Mouse (Mus musculus) heart, postnatal 36 days (tissue): ENCODE data around the gene Nrl. TPM values are rescaled to one million over a fixed set of nuclear protein-coding genes. Genes with fewer than 3 reads are reported as not detected.

Source experiments
- DNase-seq, 2 experiments: peaks; one replicate each; pipeline ENCODE4 v3.0.0; 2021 to 2022
- intact Hi-C: fragments of 180-260 bp; cut with DNase I; formaldehyde crosslinking; loops from one replicate; pipeline ENCODE4 v1.15.1; 2025
- total RNA-seq, 2 experiments: library from RNA; stranded (reverse); gene quantifications; 2 replicates each; pipeline ENCODE4 v1.2.3; 2021

The Nrl gene
- not detected for total RNA-seq

DNA sequence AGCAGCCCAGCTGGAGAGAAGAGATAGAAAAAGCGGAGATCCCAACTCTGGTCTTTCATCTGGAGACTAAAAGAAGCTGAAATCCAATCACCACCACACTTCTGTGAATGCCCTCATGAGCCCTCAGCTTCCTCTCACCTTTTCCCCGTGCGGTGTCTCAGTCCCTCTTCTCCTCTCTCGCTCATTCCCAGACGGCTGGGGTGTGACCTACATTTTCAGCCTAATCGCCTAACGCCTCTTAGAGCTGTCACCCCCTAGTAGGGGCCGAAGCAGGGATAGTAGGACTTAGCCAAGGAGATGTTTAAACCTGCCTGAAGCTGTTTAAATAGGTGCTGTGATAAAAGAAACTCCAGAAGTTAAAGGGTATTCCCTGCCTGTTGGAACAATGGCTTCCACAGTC is at the start of gene Nrl:
TSS of gene Nrl (minus strand) at position 197 of the 400 bp plus-strand sequence.
- intact Hi-C loops, result no loop called here
- DNase-seq, result no peak

DNA sequence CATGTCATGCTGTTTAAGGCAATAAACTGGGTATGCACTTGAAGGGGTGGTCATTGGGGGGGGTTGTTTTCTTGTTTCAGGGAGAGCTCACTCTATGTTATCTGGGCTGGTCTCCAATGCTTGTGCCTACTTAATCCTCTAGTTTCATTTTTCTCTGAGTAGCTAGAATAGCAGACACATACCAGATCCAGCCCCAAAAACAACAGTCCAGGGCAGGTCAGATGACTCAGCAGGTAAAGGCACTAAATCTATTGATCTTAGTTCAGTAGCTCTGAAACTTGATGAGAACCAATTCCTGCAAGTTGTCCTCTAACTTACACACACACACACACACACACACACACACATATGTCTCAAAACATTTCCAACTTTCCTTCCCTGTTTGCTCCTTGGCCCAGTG is 47.0 kb upstream of the Nrl start:
- intact Hi-C loops, result no loop called here
- DNase-seq, result no peak

DNA sequence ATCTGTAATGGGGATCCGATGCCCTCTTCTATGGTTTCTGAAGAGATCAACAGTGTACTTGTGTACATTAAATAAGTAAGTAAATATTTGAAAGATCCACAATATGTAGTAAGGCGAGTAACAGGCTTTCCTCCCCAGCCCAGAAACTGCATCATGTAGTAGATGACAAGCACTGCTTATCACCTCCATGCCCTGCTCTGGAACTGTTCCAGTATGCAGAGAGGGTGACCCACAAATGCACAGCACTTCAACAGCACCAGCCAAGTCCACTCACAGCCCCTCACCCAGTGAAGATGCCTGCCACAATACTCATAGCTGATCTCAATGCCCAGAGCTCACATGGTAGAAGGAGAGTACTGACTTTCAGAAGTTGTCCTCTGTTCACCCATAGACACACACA is 45.8 kb upstream of the Nrl start:
- DNase-seq, result no peak

DNA sequence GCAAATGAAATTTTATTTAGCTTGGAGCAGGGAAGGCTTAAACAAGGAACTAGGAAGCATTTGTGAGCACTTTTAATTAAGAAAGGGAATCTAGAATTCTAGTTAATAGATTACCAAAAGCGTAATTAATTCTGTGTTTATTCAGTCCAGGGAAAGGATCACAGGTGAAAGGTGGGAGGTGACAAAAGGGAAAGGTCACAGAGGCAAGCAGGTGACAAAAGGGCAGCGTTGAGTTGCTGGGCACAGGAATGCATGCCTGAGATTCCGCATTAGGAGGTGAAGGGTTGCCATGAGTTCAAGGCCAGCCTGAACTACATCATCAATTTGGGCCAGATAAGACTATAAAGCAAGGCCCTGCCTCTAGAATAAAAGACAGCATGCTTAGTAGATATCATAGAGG is 42.7 kb upstream of the Nrl start:
- intact Hi-C loops, result no loop called here

More for the DNA sequence above, 45.8 kb upstream of the Nrl start:
- intact Hi-C loops, result no loop called here

DNA sequence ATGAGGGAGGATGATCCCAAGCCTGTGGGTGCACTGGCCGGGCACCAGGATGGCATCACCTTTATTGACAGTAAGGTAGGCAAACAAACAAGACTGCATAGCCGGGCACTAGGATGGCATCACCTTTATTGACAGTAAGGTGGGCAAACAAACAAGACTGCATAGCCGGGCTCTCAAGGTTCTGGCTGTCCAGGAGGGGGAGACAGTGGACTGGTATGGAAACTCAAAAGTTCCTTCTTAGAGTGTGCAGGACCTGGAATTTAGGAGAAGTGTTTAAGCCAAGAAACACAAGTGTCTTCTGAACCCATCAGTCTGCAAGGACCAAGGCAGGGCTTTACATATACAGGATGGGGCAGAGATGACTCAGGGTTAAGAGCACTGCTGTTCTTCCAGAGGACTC is 41.0 kb upstream of the Nrl start:
- intact Hi-C loops, result no loop called here
- DNase-seq, result no peak

More for the DNA sequence above, 42.7 kb upstream of the Nrl start:
- no peak for DNase-seq

DNA sequence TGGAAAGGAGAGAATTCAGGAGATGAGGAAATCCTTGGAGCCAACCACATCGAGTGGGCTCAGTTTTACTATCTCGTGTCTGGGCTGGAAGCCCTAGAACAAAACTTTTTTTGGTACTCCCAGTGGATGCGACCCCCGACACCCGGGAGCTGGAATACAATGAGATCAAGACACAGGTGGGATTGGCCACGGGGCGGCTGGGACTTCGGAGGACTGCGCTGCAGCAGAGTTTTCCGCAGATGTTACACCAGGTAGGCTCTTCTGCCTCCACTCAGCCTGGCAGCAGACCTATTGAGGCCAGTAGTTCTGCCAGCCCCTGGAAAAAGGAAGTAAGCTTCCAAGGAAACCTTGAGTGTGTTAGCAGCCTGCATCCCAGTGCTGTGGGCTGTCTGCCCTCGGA is 38.5 kb upstream of the Nrl start:
- intact Hi-C loops, result no loop called here

DNA sequence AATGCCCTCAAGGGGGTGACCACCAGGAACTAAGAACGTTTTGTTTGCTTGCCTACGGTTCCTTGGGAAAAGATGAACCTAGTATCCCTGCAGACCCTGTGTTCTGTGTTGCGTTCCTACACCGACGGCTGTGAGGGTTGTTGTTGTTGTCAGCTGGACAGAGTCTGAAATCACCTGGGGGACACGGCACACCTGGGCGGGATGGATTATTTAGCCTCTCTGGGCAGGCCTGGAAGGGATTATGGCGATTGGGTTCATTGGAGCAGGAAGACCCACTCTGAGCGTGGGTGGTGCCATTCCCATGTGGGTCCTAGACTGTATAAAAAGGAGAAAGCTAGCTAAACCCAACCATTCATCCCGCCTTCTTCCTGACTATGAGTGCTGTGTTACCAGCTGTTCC is 37.1 kb upstream of the Nrl start:
- DNase-seq, result no peak
- intact Hi-C loops, result no loop called here

More for the DNA sequence above, 38.5 kb upstream of the Nrl start:
- no peak for DNase-seq

DNA sequence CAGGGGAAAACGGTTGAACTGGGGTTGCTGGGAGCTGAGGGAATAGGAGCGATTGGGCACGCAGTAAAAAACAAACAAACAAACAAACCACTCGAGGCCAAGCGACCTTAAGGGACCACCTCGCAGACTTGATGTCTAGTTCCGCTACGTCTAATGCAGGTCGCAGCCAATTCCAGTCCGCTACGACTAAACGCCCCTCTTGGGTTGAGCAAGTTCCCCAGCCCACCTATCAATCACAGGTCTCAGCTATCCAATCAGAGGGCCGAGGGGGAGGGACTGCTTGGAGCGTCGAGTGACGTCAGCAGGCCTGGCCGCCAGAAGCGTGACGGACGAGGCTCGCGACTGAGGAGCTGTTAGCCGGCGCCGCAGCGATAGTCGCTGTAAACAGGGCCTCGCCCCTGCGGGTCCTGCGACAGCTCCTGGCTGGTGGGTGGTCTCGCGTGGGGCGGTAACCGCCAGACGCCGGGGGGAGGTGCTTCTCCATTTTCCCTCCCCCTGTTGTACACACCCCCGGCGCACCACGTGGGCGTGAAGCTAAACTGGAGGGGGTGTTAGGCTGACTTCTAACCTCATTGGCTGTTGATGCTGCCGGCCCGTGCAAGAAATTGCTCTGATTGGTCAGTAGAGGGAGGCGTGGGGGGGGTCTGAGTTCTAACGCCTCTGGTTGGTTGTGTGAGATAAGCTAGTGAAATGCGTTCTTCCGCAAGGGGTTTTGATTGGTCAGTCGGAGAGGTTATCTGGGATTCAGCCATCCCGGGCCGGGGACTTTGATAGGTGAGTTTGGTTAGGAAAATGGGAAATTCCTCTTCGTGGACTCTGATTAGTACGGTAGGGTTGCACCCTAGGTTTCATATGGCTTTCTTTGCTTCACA is 35.7 kb upstream of the Nrl start, which contains the start of gene A730061H03Rik:
TSS of gene A730061H03Rik (minus strand) at position 205 of the 872 bp plus-strand sequence.
- DNase-seq, result peak; percentile 96 to 98
- intact Hi-C loops, result no loop called here

DNA sequence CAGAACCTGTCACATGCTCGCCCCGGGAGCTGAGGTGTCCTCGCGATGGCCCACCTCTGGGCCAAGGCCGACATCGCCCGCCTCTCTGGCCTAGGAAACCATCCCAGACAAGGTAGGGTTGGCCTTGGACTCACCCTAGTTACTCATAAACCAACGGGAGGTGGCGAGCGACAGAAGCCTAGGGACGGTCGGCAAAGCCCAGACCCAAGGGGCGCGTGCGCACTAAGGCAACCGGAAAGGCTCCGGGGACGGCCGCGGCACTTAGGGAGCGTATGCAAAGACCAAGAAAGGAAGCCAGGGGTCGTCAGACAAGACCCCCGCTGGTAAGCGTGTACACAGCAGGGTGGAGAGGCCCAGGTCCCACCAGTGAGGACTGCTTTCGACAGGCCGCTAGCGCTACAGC is 35.0 kb upstream of the Nrl start, which contains the start of gene Dcaf11:
TSS of gene Dcaf11 (plus strand) at position 208 of the 403 bp plus-strand sequence.
- peak; percentile 87 to 90 for DNase-seq
- intact Hi-C loops, result loop anchor here (1.0 to 5.0 kb wide), 2 partner anchors 18 to 82 kb away; partner anchors contain the start of gene Dhrs4

DNA sequence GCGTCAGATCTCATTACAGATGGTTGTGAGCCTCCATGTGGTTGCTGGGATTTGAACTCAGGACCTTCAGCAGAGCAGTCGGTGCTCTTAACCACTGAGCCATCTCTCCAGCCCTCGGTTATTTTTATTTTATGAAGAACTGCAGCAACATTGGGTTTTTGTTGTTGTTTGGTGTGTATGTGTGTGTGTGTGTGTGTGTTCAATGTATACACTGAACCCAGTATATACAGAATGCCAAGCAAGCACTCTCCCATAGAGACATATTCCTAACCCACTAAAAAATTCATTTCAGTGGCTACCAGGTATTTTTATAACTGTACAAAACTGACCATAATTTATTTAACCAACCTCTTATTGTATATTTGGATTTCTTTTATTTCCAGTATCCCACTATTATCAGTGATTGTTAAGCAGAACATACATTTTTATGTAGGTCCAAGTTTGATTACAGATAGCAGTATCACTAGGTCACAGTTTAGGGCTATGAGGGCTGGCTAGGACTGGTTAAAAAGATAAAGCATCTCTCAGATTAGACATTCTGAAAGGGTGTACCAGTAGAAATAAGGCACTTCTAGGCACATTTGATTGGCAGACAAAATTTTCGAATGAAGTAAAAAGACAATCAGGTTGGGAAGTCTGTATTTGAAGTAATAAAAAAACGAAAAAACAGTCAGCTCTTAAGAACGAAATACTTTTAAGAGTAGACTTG is 34.1 kb upstream of the Nrl start:
- no peak for DNase-seq
- intact Hi-C loops, result loop anchor here (1.0 to 5.0 kb wide), 2 partner anchors 18 to 82 kb away; partner anchors contain the start of gene Dhrs4

DNA sequence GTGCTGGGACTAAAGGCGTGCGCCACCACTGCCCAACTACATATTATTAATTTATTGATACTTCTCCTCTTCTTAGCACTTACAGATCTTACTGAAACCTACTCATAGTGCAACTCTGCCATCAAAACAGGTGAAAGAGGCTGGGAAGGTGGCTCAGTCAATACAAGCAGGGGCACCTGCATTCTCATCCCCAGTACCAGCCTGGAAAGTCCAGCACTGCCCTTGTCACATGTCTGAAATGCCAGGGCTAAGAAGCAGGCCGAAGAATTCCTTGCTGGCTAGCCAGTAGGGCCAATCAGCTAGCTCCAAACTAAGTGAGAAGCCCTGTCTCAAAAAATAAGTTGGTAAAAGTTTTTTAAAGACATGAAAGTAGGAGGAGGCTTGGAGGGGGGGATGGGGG is 32.8 kb upstream of the Nrl start:
- intact Hi-C loops, result loop anchor here (1.0 to 5.0 kb wide), 2 partner anchors 59 to 80 kb away; partner anchors contain the start of gene Dhrs4
- DNase-seq, result no peak

DNA sequence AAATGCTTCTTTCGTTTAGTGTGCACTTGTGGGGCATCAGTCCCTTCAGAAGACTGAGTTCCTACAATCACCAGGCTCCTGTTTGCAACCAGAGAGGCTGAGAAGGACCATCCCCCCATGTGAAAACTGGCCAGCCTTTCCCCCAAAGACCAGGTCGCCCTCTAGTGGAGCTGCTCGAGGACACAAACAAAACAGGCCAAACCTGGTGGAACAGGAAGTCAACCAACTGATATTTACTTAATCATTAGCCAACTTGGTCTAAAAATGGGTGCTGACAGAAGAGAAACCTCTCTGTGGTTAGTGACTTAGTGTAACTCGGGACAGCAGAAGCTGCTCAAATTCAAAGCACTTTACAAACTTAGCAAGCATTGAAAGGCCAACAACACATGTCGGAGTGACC is 32.2 kb upstream of the Nrl start:
- intact Hi-C loops, result loop anchor here (1.0 to 5.0 kb wide), 2 partner anchors 59 to 80 kb away; partner anchors contain the start of gene Dhrs4
- DNase-seq, result peak; percentile 81 to 82

DNA sequence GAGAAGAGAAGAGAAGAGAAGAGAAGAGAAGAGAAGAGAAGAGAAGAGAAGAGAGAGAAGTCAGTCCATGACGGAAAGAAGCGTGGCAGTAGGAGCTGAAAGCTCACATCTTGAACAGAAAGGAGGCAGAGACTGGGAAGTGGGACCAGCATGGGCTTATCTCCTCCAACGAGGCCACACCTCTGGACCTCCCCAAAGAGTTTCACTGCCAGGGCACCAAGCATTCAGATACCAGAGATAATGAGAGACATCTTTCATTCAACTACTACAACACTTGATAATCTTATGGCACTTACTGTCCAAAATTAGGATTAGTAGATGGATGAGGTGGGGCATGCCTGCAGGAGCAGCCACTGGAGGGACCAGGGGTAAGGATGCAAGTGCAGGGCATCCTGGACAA is 31.0 kb upstream of the Nrl start:
- DNase-seq, result no peak
- intact Hi-C loops, result loop anchor here (5.0 kb wide), 1 partner anchor 78 kb away; the partner anchor contains the start of gene Dhrs4

DNA sequence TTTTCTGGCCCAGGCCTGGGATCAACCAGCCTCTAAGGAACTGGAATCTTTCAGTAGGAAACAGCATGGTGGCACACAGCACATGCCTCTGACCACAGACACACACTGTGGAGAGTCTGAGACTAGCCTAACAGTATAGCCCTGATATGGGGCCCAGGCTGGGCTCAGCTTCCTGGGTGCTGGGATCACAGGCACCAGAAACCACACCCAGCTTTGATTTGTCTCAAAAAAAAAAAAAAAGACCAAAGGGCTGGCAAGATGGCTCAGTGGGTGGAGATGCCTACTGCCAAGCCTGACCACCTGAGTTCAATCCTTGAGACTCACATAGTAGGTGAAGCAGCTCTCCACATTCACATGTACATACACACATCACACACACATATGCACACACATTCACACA is 29.9 kb upstream of the Nrl start:
- no peak for DNase-seq
- intact Hi-C loops, result loop anchor here (5.0 kb wide), 1 partner anchor 77 kb away; the partner anchor contains the start of gene Dhrs4

DNA sequence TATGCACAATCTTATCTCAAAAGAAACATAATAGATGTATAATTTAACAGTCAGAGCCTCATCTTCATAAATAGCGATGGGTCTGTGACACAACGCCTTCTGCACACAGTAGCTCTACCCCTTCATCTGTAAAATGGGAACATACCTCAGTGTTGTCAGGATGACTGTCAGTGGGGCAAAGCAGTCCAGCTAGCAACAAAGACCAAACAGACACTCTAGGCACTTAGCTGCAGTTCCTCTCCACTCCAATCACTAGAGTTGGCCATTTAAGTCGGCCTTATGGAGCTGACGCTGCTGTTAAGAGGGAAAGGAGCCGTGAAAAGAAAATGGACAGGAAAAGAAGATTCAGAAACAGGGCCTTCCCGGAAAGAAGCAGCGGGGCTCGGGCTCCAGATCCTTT is 27.0 kb upstream of the Nrl start:
- no peak for DNase-seq
- intact Hi-C loops, result no loop called here

DNA sequence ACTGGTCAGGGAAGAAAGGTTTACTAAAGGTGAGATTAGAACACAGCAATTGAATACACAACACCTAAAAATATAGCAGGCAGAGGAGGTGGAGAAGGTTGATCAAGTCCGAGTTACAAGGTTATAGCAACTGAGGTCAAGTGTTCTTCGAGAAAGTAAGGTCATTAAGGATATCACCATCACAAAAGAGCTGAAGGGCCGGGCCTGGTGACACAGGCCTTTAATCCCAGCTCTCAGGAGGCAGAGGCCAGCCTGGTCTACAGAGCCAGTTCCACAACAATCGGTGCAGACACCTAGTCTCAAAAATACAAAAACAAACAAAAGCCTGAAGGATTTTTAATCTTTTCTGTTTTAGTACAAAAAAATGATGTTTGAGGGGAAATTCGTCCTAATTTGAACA is 26.6 kb upstream of the Nrl start:
- DNase-seq, result no peak
- intact Hi-C loops, result no loop called here

DNA sequence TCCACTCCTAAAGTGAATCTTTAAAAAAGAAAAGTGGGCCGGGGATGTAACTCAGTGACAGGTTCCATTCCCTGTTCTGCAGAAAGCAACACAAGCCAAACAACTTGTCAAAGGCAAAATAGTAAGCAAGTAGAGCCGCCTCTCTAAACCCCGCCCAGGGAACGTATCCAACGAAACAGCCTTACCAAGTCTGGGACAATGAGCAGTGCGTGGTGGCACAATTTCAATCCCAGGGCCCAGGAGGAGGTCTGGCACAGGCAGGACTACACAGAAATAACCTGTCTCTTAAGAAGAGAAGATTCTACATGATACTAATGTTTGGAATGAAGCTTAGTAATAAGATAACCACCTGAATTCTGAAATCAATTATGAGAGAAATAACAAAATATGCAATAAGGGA is 25.4 kb upstream of the Nrl start:
- DNase-seq, result no peak
- intact Hi-C loops, result no loop called here

DNA sequence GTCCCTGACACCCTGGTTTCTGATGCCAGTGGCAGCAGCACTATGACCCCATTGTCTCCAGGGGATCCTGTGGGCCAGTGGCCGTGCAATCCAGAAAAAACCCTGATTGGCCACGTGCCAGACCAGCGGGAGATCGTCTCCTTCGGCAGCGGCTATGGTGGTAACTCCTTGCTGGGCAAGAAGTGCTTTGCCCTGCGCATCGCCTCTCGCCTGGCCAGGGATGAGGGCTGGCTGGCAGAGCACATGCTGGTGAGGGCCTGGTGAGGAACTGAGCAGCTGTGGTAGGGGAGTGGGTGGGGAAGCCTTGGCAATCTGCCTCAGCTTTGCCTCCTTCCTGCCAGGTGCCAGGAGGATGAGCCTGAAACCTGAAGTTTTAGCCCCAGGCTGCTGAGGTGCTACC is 19.6 kb upstream of the Nrl start:
- intact Hi-C loops, result no loop called here

DNA sequence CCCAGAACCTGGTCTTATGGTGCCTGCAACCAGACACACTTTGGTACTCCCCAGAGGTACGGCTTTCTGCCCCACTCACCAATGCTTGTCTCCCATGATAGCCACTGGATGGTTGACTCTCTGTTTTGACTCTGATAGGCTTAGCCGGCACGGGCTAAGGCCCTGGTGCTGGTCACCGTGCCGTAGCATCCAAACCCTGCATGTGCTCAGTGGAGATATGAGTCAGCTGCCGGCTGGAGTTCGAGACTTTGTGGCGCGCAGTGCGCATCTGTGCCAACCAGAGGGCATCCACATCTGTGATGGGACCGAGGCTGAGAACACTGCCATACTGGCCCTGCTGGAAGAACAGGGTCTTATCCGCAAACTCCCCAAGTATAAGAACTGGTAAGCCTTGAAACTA is 17.5 kb upstream of the Nrl start:
- DNase-seq, result no peak
- intact Hi-C loops, result no loop called here

More for the DNA sequence above, 19.6 kb upstream of the Nrl start:
- DNase-seq, result no peak

DNA sequence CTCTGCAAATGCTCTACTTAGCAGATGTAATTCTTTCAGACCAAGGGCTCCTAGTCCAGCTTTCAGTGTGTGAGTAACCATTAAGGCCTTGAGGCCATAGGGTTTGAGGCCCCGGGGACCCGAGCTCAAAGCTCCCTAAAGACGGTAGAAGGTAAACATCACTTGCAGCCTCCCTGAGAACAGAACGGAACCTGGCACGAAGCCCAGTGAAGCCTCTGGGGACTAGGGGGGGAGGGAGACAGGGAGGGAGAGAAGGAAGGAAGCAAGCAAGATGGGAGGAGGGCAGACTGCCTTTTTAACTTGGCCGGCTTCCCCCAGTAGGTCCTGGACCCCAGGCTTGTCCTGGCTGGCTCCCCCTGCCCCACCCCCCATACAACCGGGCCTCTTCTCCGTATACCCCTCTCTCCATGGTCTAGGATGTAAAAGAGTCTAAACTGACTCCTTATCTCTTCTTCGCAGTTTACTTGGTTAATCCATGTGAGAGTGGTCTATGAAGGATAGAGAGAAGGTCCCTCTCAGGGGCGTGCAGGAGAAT is 16.1 kb upstream of the Nrl start:
- intact Hi-C loops, result loop anchor here (1.0 kb wide), 1 partner anchor 18 kb away; no protein-coding TSS in a partner anchor
- peak; percentile 89 to 92 for DNase-seq
